Mouse (Mus musculus): ENCODE results near the gene Rab8b. TPM values are rescaled to one million over a fixed set of nuclear protein-coding genes. Genes with fewer than 3 reads are reported as not detected.

Gene Rab8b
- polyA plus RNA-seq, 1 experiment from 2014 or later = 10.7 TPM

- Histone ChIP-seq H3K27me3 (ENCODE audit: insufficient read depth, low read length) (no peaks in the 10 kb centered on the region), H3K36me3 (replicated peaks; ENCODE audit: insufficient read depth, low read length) (peaks cover 19% of the 10 kb centered on the region), H3K4me2 (ENCODE audit: low read depth, low read length) (no peak overlapping the region), H3K4me3 (ENCODE audit: low read depth, low read length) (no peak overlapping the region), H3K9me3 (ENCODE audit: low read length) (no peaks in the 10 kb centered on the region), H3K4me1 (ENCODE audit: insufficient read depth) (no peaks in the 10 kb centered on the region), H3K27ac (ENCODE audit: low read depth) (no peak overlapping the region), H3K9ac (replicated peaks) (no peak overlapping the region)
- no peak for TF ChIP-seq EP300 (IDR thresholded peaks at IDR 0.05; ENCODE audit: low read depth)
- TF ChIP-seq CTCF (IDR thresholded peaks at IDR 0.05; ENCODE audit: low read depth) = no peak
- WGBS (ENCODE audit: insufficient replicate concordance) = 85% methylated on average over 4 of the region's 4 CpGs
- ATAC-seq (no peak), DNase-seq (no peak)
Observed at GRCm38 (mm10) chr9:66862202-66862601, 57.3 kb downstream of the Rab8b start.

DNA sequence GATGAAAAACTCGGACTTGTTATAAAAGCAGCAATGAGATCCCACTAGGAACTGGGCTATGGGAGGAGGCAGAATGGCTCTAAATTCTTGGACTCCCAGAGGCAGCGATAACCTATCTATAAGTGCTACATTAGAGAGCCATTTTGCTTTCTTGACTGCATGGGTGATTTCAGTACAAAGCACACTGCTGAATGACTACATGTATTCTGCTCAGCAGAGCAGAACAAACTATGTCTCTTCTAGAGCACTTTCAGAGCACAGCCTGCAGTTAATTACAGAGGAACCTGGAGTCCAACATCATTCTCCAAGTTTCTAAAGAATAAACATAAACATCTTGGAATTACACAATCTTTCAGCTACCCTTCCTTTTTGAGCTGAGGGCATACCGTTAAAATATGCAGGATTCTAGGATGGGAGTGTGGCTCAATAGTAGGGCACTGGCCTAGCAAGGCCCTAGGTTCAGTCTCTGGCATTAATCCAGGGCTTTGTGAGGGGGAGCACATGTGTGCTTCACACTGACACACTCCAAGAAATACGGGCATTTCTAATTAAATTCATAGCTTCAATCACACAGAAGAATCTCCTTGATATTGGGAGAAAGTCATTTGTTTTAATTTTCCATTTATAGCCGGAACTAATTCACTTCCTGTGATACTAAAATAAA, 58.3 kb downstream of the Rab8b start:
- ATAC-seq (no peak), DNase-seq (no peak)
- 82% methylated on average over 5 of the region's 5 CpGs for WGBS (ENCODE audit: insufficient replicate concordance)
- Histone ChIP-seq H3K4me1 (ENCODE audit: insufficient read depth) (no peaks in the 10 kb centered on the region), H3K9me3 (ENCODE audit: low read length) (no peaks in the 10 kb centered on the region), H3K27ac (ENCODE audit: low read depth) (no peak overlapping the region), H3K4me3 (ENCODE audit: low read depth, low read length) (no peak overlapping the region), H3K36me3 (replicated peaks; ENCODE audit: insufficient read depth, low read length) (peaks cover 19% of the 10 kb centered on the region), H3K27me3 (ENCODE audit: insufficient read depth, low read length) (no peaks in the 10 kb centered on the region), H3K4me2 (ENCODE audit: low read depth, low read length) (no peak overlapping the region), H3K9ac (replicated peaks) (no peak overlapping the region)
- no peak for TF ChIP-seq CTCF (IDR thresholded peaks at IDR 0.05; ENCODE audit: low read depth)
- TF ChIP-seq EP300 (IDR thresholded peaks at IDR 0.05; ENCODE audit: low read depth) = no peak

- H3K4me3 ChIP-seq (ENCODE audit: low read depth, low read length) = no peak overlapping the region
- ATAC-seq (no peak), DNase-seq (no peak)
- H3K4me2 ChIP-seq (ENCODE audit: low read depth, low read length) = no peak overlapping the region
- TF ChIP-seq EP300 (IDR thresholded peaks at IDR 0.05; ENCODE audit: low read depth) = no peak
- no peak for TF ChIP-seq CTCF (IDR thresholded peaks at IDR 0.05; ENCODE audit: low read depth)
- peaks cover 19% of the 10 kb centered on the region for H3K36me3 ChIP-seq (replicated peaks; ENCODE audit: insufficient read depth, low read length)
- 86% methylated on average over 5 of the region's 5 CpGs for WGBS (ENCODE audit: insufficient replicate concordance)
- H3K9me3 ChIP-seq (ENCODE audit: low read length) = no peaks in the 10 kb centered on the region
- H3K27me3 ChIP-seq (ENCODE audit: insufficient read depth, low read length) = no peaks in the 10 kb centered on the region
- no peaks in the 10 kb centered on the region for H3K4me1 ChIP-seq (ENCODE audit: insufficient read depth)
- no peak overlapping the region for H3K9ac ChIP-seq (replicated peaks)
- H3K27ac ChIP-seq (ENCODE audit: low read depth) = no peak overlapping the region
Observed at GRCm38 (mm10) chr9:66859523-66859922, 60.0 kb downstream of the Rab8b start.

DNA sequence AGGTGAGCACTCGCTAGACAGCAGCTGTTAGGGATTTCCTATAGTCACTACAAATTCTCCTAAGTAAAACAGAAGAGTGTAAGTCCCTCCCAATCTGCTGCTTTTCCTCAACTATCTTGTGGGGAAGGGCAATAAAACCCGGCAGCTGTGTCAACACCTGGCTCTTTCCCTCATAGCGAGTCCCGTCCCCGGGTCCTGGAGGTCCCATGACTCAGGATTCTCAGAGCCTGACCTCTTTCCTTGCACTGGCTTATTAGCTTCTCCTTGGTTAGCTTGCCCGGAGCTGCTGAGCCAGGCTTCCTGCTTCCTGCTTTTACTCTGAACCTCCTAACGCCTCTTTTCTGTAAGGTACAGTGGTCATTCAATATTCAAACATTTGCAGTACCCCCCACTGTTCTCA, 63.6 kb downstream of the Rab8b start:
- Histone ChIP-seq H3K4me2 (ENCODE audit: low read depth, low read length) (no peak overlapping the region), H3K9me3 (ENCODE audit: low read length) (no peaks in the 10 kb centered on the region), H3K4me3 (ENCODE audit: low read depth, low read length) (no peak overlapping the region), H3K36me3 (replicated peaks; ENCODE audit: insufficient read depth, low read length) (peaks cover 22% of the 10 kb centered on the region), H3K9ac (replicated peaks) (no peak overlapping the region), H3K27ac (ENCODE audit: low read depth) (no peak overlapping the region), H3K4me1 (ENCODE audit: insufficient read depth) (no peaks in the 10 kb centered on the region), H3K27me3 (ENCODE audit: insufficient read depth, low read length) (no peaks in the 10 kb centered on the region)
- DNase-seq (no peak), ATAC-seq (no peak)
- 63% methylated on average over 7 of the region's 7 CpGs for WGBS (ENCODE audit: insufficient replicate concordance)
- no peak for TF ChIP-seq CTCF (IDR thresholded peaks at IDR 0.05; ENCODE audit: low read depth)
- no peak for TF ChIP-seq EP300 (IDR thresholded peaks at IDR 0.05; ENCODE audit: low read depth)

DNA sequence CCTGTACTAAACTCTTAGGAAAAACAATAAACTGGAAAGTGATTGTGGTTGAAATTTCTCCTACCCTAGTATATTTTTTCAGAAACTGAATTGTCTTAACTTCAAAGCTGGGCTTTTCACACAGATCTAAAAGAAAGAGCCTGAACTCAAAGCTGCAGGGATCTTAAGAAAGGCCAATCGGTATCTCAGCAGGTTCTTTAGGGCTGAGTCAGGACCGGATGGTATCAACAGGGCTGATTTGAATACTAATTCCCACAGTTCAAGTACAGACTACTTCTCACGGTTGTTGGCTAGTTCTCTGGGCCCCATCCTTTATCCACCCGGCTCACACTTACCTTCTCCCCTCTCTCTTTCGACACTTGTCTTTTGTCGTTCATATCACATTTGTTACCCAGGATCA, 66.9 kb downstream of the Rab8b start:
- no peak for TF ChIP-seq EP300 (IDR thresholded peaks at IDR 0.05; ENCODE audit: low read depth)
- no peak for TF ChIP-seq CTCF (IDR thresholded peaks at IDR 0.05; ENCODE audit: low read depth)
- no peak for ATAC-seq
- no peak overlapping the region for H3K27ac ChIP-seq (ENCODE audit: low read depth)
- H3K27me3 ChIP-seq (ENCODE audit: insufficient read depth, low read length) = no peaks in the 10 kb centered on the region
- H3K4me2 ChIP-seq (ENCODE audit: low read depth, low read length) = no peak overlapping the region
- 81% methylated on average over 6 of the region's 6 CpGs for WGBS (ENCODE audit: insufficient replicate concordance)
- no peak for DNase-seq
- peaks cover 18% of the 10 kb centered on the region for H3K36me3 ChIP-seq (replicated peaks; ENCODE audit: insufficient read depth, low read length)
- H3K4me1 ChIP-seq (ENCODE audit: insufficient read depth) = no peaks in the 10 kb centered on the region
- H3K9ac ChIP-seq (replicated peaks) = no peak overlapping the region
- H3K9me3 ChIP-seq (ENCODE audit: low read length) = no peaks in the 10 kb centered on the region
- no peak overlapping the region for H3K4me3 ChIP-seq (ENCODE audit: low read depth, low read length)

DNA sequence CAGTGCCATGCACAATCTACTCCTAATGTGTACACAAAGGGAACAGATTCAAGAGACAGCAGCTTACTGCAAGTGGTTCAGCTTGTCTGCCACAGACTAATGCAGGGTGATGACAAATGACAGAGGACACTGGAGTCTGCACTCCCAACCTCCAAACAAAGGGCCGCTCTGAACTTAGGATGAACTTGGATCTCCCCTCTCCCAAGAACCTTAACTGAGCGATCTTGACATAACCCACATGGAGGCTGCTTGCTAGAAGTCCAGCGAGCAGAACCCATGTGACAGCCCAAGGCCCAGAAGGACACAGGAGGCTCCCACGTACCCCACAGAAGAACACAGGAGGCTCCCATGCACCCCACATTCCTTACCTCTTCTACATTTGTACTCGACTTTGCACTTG, 68.5 kb downstream of the Rab8b start:
- H3K4me2 ChIP-seq (ENCODE audit: low read depth, low read length) = no peak overlapping the region
- TF ChIP-seq EP300 (IDR thresholded peaks at IDR 0.05; ENCODE audit: low read depth) (no peak), CTCF (IDR thresholded peaks at IDR 0.05; ENCODE audit: low read depth) (no peak)
- no peak overlapping the region for H3K4me3 ChIP-seq (ENCODE audit: low read depth, low read length)
- H3K4me1 ChIP-seq (ENCODE audit: insufficient read depth) = no peaks in the 10 kb centered on the region
- no peaks in the 10 kb centered on the region for H3K27me3 ChIP-seq (ENCODE audit: insufficient read depth, low read length)
- no peaks in the 10 kb centered on the region for H3K9me3 ChIP-seq (ENCODE audit: low read length)
- no peak overlapping the region for H3K9ac ChIP-seq (replicated peaks)
- no peak for DNase-seq
- ATAC-seq = no peak
- no peak overlapping the region for H3K27ac ChIP-seq (ENCODE audit: low read depth)
- WGBS (ENCODE audit: insufficient replicate concordance) = 81% methylated on average over 5 of the region's 5 CpGs
- H3K36me3 ChIP-seq (replicated peaks; ENCODE audit: insufficient read depth, low read length) = peaks cover 31% of the 10 kb centered on the region
